Mouse (Mus musculus) neural tube, embryonic 14.5 days (tissue): ENCODE data around the gene Ube2l3. TPM values are rescaled to one million over a fixed set of nuclear protein-coding genes. Genes with fewer than 3 reads are reported as not detected.
A peak's percentile ranks its signal among the peaks of the same experiment; 100 is the strongest.

Experiments used
- ATAC-seq: fragments of 200-750 bp; cut with Nextera tagmentation; 2 replicates; pipeline ENCODE4 v1.8.0; 2017; ENCODE audit warnings: low read depth, mild to moderate bottlenecking, moderate TSS enrichment, moderate library complexity
- H3K27ac ChIP-seq: fragments of 300-500 bp; sonication (generic); 2 replicates; pipeline ENCODE4 v1.5.1; 2014; ENCODE audit warnings: low read depth, mild to moderate bottlenecking, control low read depth, low read length, moderate library complexity, mixed read lengths
- H3K27me3 ChIP-seq: fragments of 300-500 bp; sonication (generic); 2 replicates; pipeline ENCODE4 v1.6.1; 2014; ENCODE audit warnings: low read length; ENCODE audit not compliant: control insufficient read depth, insufficient read depth
- H3K36me3 ChIP-seq: fragments of 300-500 bp; sonication (generic); 2 replicates; pipeline ENCODE4 v1.6.1; 2014; ENCODE audit warnings: low read length, mixed read lengths; ENCODE audit not compliant: control insufficient read depth, insufficient read depth
- H3K4me1 ChIP-seq: fragments of 300-500 bp; sonication (generic); 2 replicates; pipeline ENCODE4 v1.6.1; 2014; ENCODE audit warnings: low read length; ENCODE audit not compliant: control insufficient read depth, insufficient read depth
- H3K4me2 ChIP-seq: fragments of 300-500 bp; sonication (generic); 2 replicates; pipeline ENCODE4 v1.6.1; 2014; ENCODE audit warnings: mild to moderate bottlenecking, low read depth, low read length, control low read depth
- H3K4me3 ChIP-seq: fragments of 300-500 bp; sonication (generic); 2 replicates; pipeline ENCODE4 v1.5.1; 2014; ENCODE audit warnings: low read depth, low read length, control low read depth, mixed read lengths
- H3K9ac ChIP-seq: fragments of 300-500 bp; sonication (generic); replicated peaks from 2 replicates; pipeline ENCODE4 v1.6.1; 2014; ENCODE audit warnings: low read depth, mild to moderate bottlenecking, control low read depth, low read length, mixed read lengths
- H3K9me3 ChIP-seq: fragments of 300-500 bp; sonication (generic); 2 replicates; pipeline ENCODE4 v1.6.1; 2016; ENCODE audit warnings: low read length; ENCODE audit not compliant: control insufficient read depth
- WGBS: fragments of 180-500 bp; shearing (Covaris S2); extraction: QIAGEN DNeasy Blood & Tissue Kit; methylation state at CpG from one replicate; pipeline ENCODE4 v1.1.7; 2014; 5-methylcytosine and 5-hydroxymethylcytosine counted together
- polyA plus RNA-seq: library from polyadenylated mRNA; unstranded; fragments of >200 nt; fragmentation: Nextera tagmentation; extraction: Ambion mirVana; gene quantifications from 2 replicates; pipeline ENCODE4 v1.2.1, GENCODE M21; 2014

Gene Ube2l3
- polyA plus RNA-seq, 1 experiment from 2014 or later: 285 TPM

- peaks cover 6% of the 10 kb centered on the region; the same call in 1 of the 2 replicates for H3K4me1 ChIP-seq
- 16% methylated on average over 7 of the region's 7 CpGs for WGBS
- no peaks in the 10 kb centered on the region for H3K36me3 ChIP-seq
- H3K27me3 ChIP-seq: no peaks in the 10 kb centered on the region
- no peak for ATAC-seq
- H3K4me3 ChIP-seq: no peak within 1 kb of the TSS
- H3K9ac ChIP-seq: no peak within 1 kb of the TSS
- H3K27ac ChIP-seq: no peak within 1 kb of the TSS
- H3K4me2 ChIP-seq: no peak within 1 kb of the TSS
- H3K9me3 ChIP-seq: no peaks in the 10 kb centered on the region
These were observed 58.1 kb downstream of the Ube2l3 start, which contains the start of gene Ydjc for GRCm38 (mm10) chr16:17144339-17144738. Gene Ydjc (plus strand): TSS chr16:17144621.

GRCm38 (mm10) chr16:17137355-17137754 is 65.1 kb downstream of the Ube2l3 start:
- Histone ChIP-seq H3K4me3 (no peak overlapping the region), H3K9me3 (no peaks in the 10 kb centered on the region), H3K9ac (no peak overlapping the region), H3K27ac (no peak overlapping the region), H3K27me3 (no peaks in the 10 kb centered on the region), H3K36me3 (no peaks in the 10 kb centered on the region), H3K4me1 (0 out of 2 replicates have a peak, but pooled peaks cover 3% of the 10 kb centered on the region), H3K4me2 (no peak overlapping the region)
- ATAC-seq: no peak
- 89% methylated on average over 15 of the region's 15 CpGs for WGBS

GRCm38 (mm10) chr16:17132906-17133200 is 69.6 kb downstream of the Ube2l3 start:
- Histone ChIP-seq H3K36me3 (no peaks in the 10 kb centered on the region), H3K27me3 (no peaks in the 10 kb centered on the region), H3K9me3 (no peaks in the 10 kb centered on the region), H3K4me2 (peak overlapping the region; percentile 96), H3K4me3 (peak overlapping the region; percentile 72), H3K9ac (0 out of 2 replicates have a peak overlapping the region, but pooled peaks have one; percentile 37), H3K4me1 (peaks cover 12% of the 10 kb centered on the region; the same call in 1 of the 2 replicates), H3K27ac (no peak overlapping the region)
- 42% methylated on average over 7 of the region's 7 CpGs for WGBS
- ATAC-seq: no peak; the same call in 1 of the 2 replicates

- peaks cover 12% of the 10 kb centered on the region; the same call in 1 of the 2 replicates for H3K4me1 ChIP-seq
- ATAC-seq: peak; percentile 99
- H3K36me3 ChIP-seq: no peaks in the 10 kb centered on the region
- peak within 1 kb of the TSS; percentile 74 for H3K9ac ChIP-seq
- H3K9me3 ChIP-seq: no peaks in the 10 kb centered on the region
- peak within 1 kb of the TSS; percentile 78 for H3K27ac ChIP-seq
- H3K4me2 ChIP-seq: peak within 1 kb of the TSS; percentile 96
- H3K4me3 ChIP-seq: peak within 1 kb of the TSS; percentile 72
- no peaks in the 10 kb centered on the region for H3K27me3 ChIP-seq
- WGBS: under 1% methylated on average over 47 of the region's 47 CpGs
These were observed 70.2 kb downstream of the Ube2l3 start, which contains the start of gene Sdf2l1 for GRCm38 (mm10) chr16:17132089-17132905. Gene Sdf2l1 (minus strand): TSS chr16:17132383.

- 4% methylated on average over 42 of the region's 43 CpGs for WGBS
- Histone ChIP-seq H3K36me3 (no peaks in the 10 kb centered on the region), H3K4me2 (peak overlapping the region; percentile 96), H3K27me3 (no peaks in the 10 kb centered on the region), H3K9ac (peak overlapping the region; percentile 74), H3K4me3 (peak overlapping the region; percentile 72), H3K27ac (peak overlapping the region; percentile 78), H3K9me3 (no peaks in the 10 kb centered on the region), H3K4me1 (peaks cover 12% of the 10 kb centered on the region; the same call in 1 of the 2 replicates)
- ATAC-seq: 0 out of 2 replicates have a peak, but pooled peaks have one; percentile 1
These were observed 71.0 kb downstream of the Ube2l3 start for GRCm38 (mm10) chr16:17131191-17132088.

- H3K4me2 ChIP-seq: no peak overlapping the region
- H3K27ac ChIP-seq: no peak overlapping the region
- H3K9ac ChIP-seq: no peak overlapping the region
- no peak overlapping the region for H3K4me3 ChIP-seq
- no peak for ATAC-seq
- H3K27me3 ChIP-seq: no peaks in the 10 kb centered on the region
- no peaks in the 10 kb centered on the region for H3K36me3 ChIP-seq
- peaks cover 22% of the 10 kb centered on the region for H3K4me1 ChIP-seq
- H3K9me3 ChIP-seq: no peaks in the 10 kb centered on the region
- WGBS: 100% methylated on average over 1 of the region's 1 CpGs
These were observed 75.2 kb downstream of the Ube2l3 start for GRCm38 (mm10) chr16:17127292-17127691.

GRCm38 (mm10) chr16:17124871-17125520 is 77.5 kb downstream of the Ube2l3 start, which contains the start of gene 2610318N02Rik:
Gene 2610318N02Rik (minus strand): TSS chr16:17125167.
- peak within 1 kb of the TSS; percentile 47 for H3K9ac ChIP-seq
- H3K36me3 ChIP-seq: no peaks in the 10 kb centered on the region
- WGBS: under 1% methylated on average over 25 of the region's 25 CpGs
- H3K4me2 ChIP-seq: peak within 1 kb of the TSS; percentile 83
- no peaks in the 10 kb centered on the region for H3K9me3 ChIP-seq
- ATAC-seq: peak; percentile 93
- no peaks in the 10 kb centered on the region for H3K27me3 ChIP-seq
- peaks cover 13% of the 10 kb centered on the region for H3K4me1 ChIP-seq
- peak within 1 kb of the TSS; percentile 37 for H3K4me3 ChIP-seq
- H3K27ac ChIP-seq: no peak within 1 kb of the TSS

GRCm38 (mm10) chr16:17124119-17124870 is 78.2 kb downstream of the Ube2l3 start:
- ATAC-seq: peak; percentile 32; the same call in 1 of the 2 replicates
- no peaks in the 10 kb centered on the region for H3K9me3 ChIP-seq
- peak overlapping the region; percentile 37 for H3K4me3 ChIP-seq
- no peak overlapping the region for H3K27ac ChIP-seq
- H3K9ac ChIP-seq: peak overlapping the region; percentile 47
- peak overlapping the region; percentile 83 for H3K4me2 ChIP-seq
- 2% methylated on average over 22 of the region's 22 CpGs for WGBS
- H3K36me3 ChIP-seq: no peaks in the 10 kb centered on the region
- H3K4me1 ChIP-seq: peaks cover 13% of the 10 kb centered on the region
- H3K27me3 ChIP-seq: no peaks in the 10 kb centered on the region
